Mouse (Mus musculus) liver, embryonic 14.5 days (tissue): ENCODE measurements at regions not wholly inside any gene's neighbourhood (a gene's known extent, or its start where the extent isn't known, plus 50 kb on each side); places are given as distances from the start of the nearest gene placed in this dataset.

Source experiments
- CTCF ChIP-seq: IDR thresholded peaks from 2 replicates; pipeline ENCODE4 v1.5.1; 2016; ENCODE audit warnings: antibody characterized with exemption, low read depth, control low read depth
- EP300 ChIP-seq: IDR thresholded peaks from 2 replicates; pipeline ENCODE4 v1.6.1; 2016; ENCODE audit warnings: antibody characterized with exemption, low read depth

- TF ChIP-seq CTCF = no peak
- TF ChIP-seq EP300 = no peak
These were observed 236.2 kb downstream of the Bcl11a start for GRCm38 (mm10) chr11:24314046-24314445.
